In the genomic region with DNA sequence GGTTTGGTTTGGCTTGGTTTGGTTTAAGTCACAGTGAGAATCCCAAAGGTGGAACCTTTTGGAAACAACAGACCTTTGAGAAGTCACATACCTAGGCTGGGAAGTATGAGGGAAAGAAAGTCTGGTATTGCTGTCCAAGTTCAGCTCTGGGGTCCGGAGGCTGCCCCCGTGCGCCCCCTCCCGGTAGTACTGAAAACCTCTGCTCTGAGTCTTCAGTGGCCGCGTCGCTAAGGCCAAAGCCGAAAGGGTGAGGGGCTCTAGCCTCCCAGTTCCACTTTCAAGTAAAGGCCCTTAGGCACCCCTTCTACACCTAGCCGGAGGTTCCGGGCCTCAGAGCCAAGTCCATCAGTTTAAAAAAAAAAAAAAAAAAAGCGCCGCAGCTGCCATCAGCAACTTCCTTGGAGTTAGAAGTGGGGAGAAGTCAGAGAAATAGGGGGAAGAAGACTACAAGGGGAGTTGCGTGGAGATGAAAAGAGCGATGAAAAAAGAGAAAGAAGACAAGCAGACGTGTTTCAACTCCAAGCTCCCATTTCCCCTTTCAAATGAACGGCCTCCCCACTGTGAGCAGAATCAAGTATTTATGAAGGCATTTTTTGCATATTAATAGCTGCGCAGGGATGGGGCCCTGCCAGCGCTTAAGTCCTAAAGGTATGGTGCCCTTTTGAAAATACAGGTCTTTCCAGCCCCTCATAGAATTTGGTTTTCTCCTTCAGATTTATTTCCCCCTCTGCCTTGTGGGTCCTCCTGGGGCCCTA, we compare ENCODE assay signal across 8 mouse cellular contexts.
DNase-seq lines count a peak whose midpoint lies in the region; ATAC-seq and TF ChIP-seq lines count a peak whose summit lies in the region.

No protein-coding gene starts in this region.

- peak; percentile 45; the same call in 1 of the 2 replicates for ATAC-seq in forebrain, postnatal 0 days
- ATAC-seq in hindbrain, embryonic 12.5 days (ENCODE audit: low FRiP score) = peak; percentile 54; the same call in 1 of the 2 replicates
- ATAC-seq in megakaryocyte, adult 5-6 weeks (ENCODE audit: poor library complexity, severe bottlenecking) = peak; percentile 95

- no peaks in the 10 kb centered on the region for H3K9me3 ChIP-seq in MEL (replicated peaks; ENCODE audit: insufficient read depth, low read length)
- H3K9me3 ChIP-seq in forebrain, postnatal 0 days (ENCODE audit: low read length) = no peaks in the 10 kb centered on the region
- H3K9me3 ChIP-seq in hindbrain, embryonic 12.5 days (replicated peaks) = no peaks in the 10 kb centered on the region

- TF ChIP-seq POLR2A in MEL (IDR thresholded peaks at IDR 0.05; ENCODE audit: control insufficient read depth in 1 of 2, insufficient read depth in 1 of 2, low read depth in 1 of 2, low read length in 2 of 2, poor library complexity in 1 of 2) = no peak
- TF ChIP-seq POLR2A in cerebellum, adult 2 months (IDR thresholded peaks at IDR 0.05; ENCODE audit: borderline replicate concordance, insufficient read depth, low read length) = no peak

- H3K79me2 ChIP-seq in MEL (ENCODE audit: control insufficient read depth, insufficient read depth, low read length, poor library complexity) = no peaks in the 10 kb centered on the region

- no peak overlapping the region for H3K4me2 ChIP-seq in forebrain, postnatal 0 days (ENCODE audit: low read depth)
- H3K4me2 ChIP-seq in hindbrain, embryonic 12.5 days (replicated peaks) = peak overlapping the region; percentile 33

- H3K27ac ChIP-seq in MEL (ENCODE audit: control insufficient read depth, low read depth, low read length) = no peak overlapping the region
- H3K27ac ChIP-seq in cerebellum, adult 2 months (ENCODE audit: insufficient read depth, low read length) = no peak overlapping the region
- no peak overlapping the region for H3K27ac ChIP-seq in forebrain, postnatal 0 days (ENCODE audit: low read depth, low read length)
- no peak overlapping the region for H3K27ac ChIP-seq in hindbrain, embryonic 12.5 days
- no peak overlapping the region for H3K27ac ChIP-seq in left cerebral cortex, adult 2 months

- peak; percentile 68 to 98 (median 84) for TF ChIP-seq CTCF in MEL (IDR thresholded peaks at IDR 0.05 in 2 of 3, conservative IDR thresholded peaks at IDR 0.05 in 1 of 3; ENCODE audit: control insufficient read depth in 1 of 3, insufficient read depth in 1 of 3, low read depth in 2 of 3, low read length in 3 of 3, poor library complexity in 1 of 3, severe bottlenecking in 1 of 3)
- peak; percentile 85 for TF ChIP-seq CTCF in cerebellum, adult 2 months (IDR thresholded peaks at IDR 0.05; ENCODE audit: borderline replicate concordance, insufficient read depth, low read depth, low read length)
- peak; percentile 78 for TF ChIP-seq CTCF in forebrain, postnatal 0 days (IDR thresholded peaks at IDR 0.05; ENCODE audit: low read depth)
- peak; percentile 86 for TF ChIP-seq CTCF in left cerebral cortex, adult 2 months (IDR thresholded peaks at IDR 0.05)

- no peak for TF ChIP-seq EP300 in MEL (IDR thresholded peaks at IDR 0.05; ENCODE audit: low read depth in 1 of 2, low read length in 2 of 2)

- peak; percentile 83 for TF ChIP-seq RAD21 in MEL (IDR thresholded peaks at IDR 0.05; ENCODE audit: low read depth, low read length)

- no peak overlapping the region for H3K4me3 ChIP-seq in MEL (ENCODE audit: control insufficient read depth in 1 of 2, insufficient read depth in 1 of 2, low read depth in 2 of 2, low read length in 2 of 2)
- H3K4me3 ChIP-seq in cerebellum, adult 2 months (replicated peaks; ENCODE audit: insufficient read depth, low read depth, low read length) = peak overlapping the region; percentile 17
- H3K4me3 ChIP-seq in forebrain, postnatal 0 days (ENCODE audit: low read depth, low read length) = no peak overlapping the region
- H3K4me3 ChIP-seq in hindbrain, embryonic 12.5 days = no peak overlapping the region
- H3K4me3 ChIP-seq in left cerebral cortex, adult 2 months = no peak overlapping the region

- peaks cover 2 to 3% of the 10 kb centered on the region in 2 experiments; a peak in 3 of 4 replicates for H3K27me3 ChIP-seq in MEL (ENCODE audit: control insufficient read depth in 1 of 2, insufficient read depth in 2 of 2, low read length in 2 of 2)
- no peaks in the 10 kb centered on the region for H3K27me3 ChIP-seq in cerebellum, adult 2 months (ENCODE audit: control insufficient read depth, insufficient read depth, low read length)
- H3K27me3 ChIP-seq in forebrain, postnatal 0 days (ENCODE audit: insufficient read depth, low read length) = no peaks in the 10 kb centered on the region; the same call in 1 of the 2 replicates
- no peaks in the 10 kb centered on the region; the same call in 1 of the 2 replicates for H3K27me3 ChIP-seq in hindbrain, embryonic 12.5 days

- peaks cover 0 to 3% of the 10 kb centered on the region in 2 experiments; a peak in 2 of 4 replicates for H3K4me1 ChIP-seq in MEL (ENCODE audit: control insufficient read depth in 1 of 2, insufficient read depth in 2 of 2, low read length in 2 of 2)
- H3K4me1 ChIP-seq in cerebellum, adult 2 months (ENCODE audit: control insufficient read depth, insufficient read depth, low read length) = no peaks in the 10 kb centered on the region; the same call in 1 of the 2 replicates
- H3K4me1 ChIP-seq in forebrain, postnatal 0 days (ENCODE audit: insufficient read depth) = no peaks in the 10 kb centered on the region; the same call in 1 of the 2 replicates
- peaks cover 3% of the 10 kb centered on the region; the same call in 1 of the 2 replicates for H3K4me1 ChIP-seq in hindbrain, embryonic 12.5 days

- DNase-seq in MEL (ENCODE audit: low read depth, low spot score) = peak; percentile 60
- DNase-seq in cerebellum, adult 2 months = peak; percentile 75 to 84
- peak; percentile 57 for DNase-seq in forebrain, postnatal 0 days
- peak; percentile 60 to 68 for DNase-seq in left cerebral cortex, adult 2 months (ENCODE audit: extremely low spot score in 1 of 2, low spot score in 2 of 2)
- DNase-seq in right cerebral cortex, postnatal 10 days (ENCODE audit: low spot score in 2 of 2) = peak; percentile 52 to 71
- DNase-seq in urinary bladder, postnatal 36 days (ENCODE audit: low spot score in 2 of 2) = peak; percentile 69 to 73

- intact Hi-C loops in left cerebral cortex, adult 2 months (cut with DNase I) = loop anchor here (1.0 to 2.0 kb wide), 2 partner anchors 102 to 269 kb away; a partner anchor contains a TSS

- no peaks in the 10 kb centered on the region for H3K36me3 ChIP-seq in MEL (ENCODE audit: control insufficient read depth in 1 of 2, insufficient read depth in 2 of 2, low read length in 2 of 2)
- no peaks in the 10 kb centered on the region for H3K36me3 ChIP-seq in forebrain, postnatal 0 days (ENCODE audit: insufficient read depth)
- no peaks in the 10 kb centered on the region for H3K36me3 ChIP-seq in hindbrain, embryonic 12.5 days

- H3K9ac ChIP-seq in MEL (ENCODE audit: control insufficient read depth, low read depth, low read length, poor library complexity, severe bottlenecking) = no peak overlapping the region
- H3K9ac ChIP-seq in forebrain, postnatal 0 days = no peak overlapping the region
- no peak overlapping the region for H3K9ac ChIP-seq in hindbrain, embryonic 12.5 days

- 21% methylated on average over 18 of the region's 18 CpGs for WGBS in cerebellum, adult 2 months
- WGBS in forebrain, postnatal 0 days = 10% methylated on average over 18 of the region's 18 CpGs
- 8% methylated on average over 18 of the region's 18 CpGs for WGBS in hindbrain, embryonic 12.5 days

TF ChIP-seq in MEL, 35 proteins besides CTCF, POLR2A, EP300 and RAD21:
- TF ChIP-seq USF2 (IDR thresholded peaks at IDR 0.05; ENCODE audit: borderline replicate concordance in 1 of 2, insufficient read depth in 1 of 2, low read depth in 1 of 2, low read length in 2 of 2) = no peak
- TF ChIP-seq ELF1 (IDR thresholded peaks at IDR 0.05; ENCODE audit: low read depth, low read length) = no peak
- TF ChIP-seq ZC3H11A (IDR thresholded peaks at IDR 0.05; ENCODE audit: low read depth, low read length) = peak; percentile 84
- peak; percentile 96 for TF ChIP-seq SMC3 (IDR thresholded peaks at IDR 0.05; ENCODE audit: low read depth, low read length)

Comparison
In these comparisons a context has a peak if more than half of its experiments do, and no peak if none do; other contexts are left out.
1. ATAC-seq: peak in every context shown above with its lines; median percentile 95 in megakaryocyte, adult 5-6 weeks; 54 in hindbrain, embryonic 12.5 days; 45 in forebrain, postnatal 0 days.